Mouse (Mus musculus) T-helper 17 cell (primary cell): ENCODE measurements around the gene Zbtb16.

Source experiments
- in situ Hi-C, 2 experiments: fragments of 300-600 bp; cut with MboI, MseI; formaldehyde crosslinking; loops; 1 replicate in 1 of 2; 2 replicates in 1 of 2; pipeline ENCODE4 v1.15.1; 2025; ENCODE audit warnings: high pct_unique_total_duplicates in 2 of 2

Gene Zbtb16

DNA sequence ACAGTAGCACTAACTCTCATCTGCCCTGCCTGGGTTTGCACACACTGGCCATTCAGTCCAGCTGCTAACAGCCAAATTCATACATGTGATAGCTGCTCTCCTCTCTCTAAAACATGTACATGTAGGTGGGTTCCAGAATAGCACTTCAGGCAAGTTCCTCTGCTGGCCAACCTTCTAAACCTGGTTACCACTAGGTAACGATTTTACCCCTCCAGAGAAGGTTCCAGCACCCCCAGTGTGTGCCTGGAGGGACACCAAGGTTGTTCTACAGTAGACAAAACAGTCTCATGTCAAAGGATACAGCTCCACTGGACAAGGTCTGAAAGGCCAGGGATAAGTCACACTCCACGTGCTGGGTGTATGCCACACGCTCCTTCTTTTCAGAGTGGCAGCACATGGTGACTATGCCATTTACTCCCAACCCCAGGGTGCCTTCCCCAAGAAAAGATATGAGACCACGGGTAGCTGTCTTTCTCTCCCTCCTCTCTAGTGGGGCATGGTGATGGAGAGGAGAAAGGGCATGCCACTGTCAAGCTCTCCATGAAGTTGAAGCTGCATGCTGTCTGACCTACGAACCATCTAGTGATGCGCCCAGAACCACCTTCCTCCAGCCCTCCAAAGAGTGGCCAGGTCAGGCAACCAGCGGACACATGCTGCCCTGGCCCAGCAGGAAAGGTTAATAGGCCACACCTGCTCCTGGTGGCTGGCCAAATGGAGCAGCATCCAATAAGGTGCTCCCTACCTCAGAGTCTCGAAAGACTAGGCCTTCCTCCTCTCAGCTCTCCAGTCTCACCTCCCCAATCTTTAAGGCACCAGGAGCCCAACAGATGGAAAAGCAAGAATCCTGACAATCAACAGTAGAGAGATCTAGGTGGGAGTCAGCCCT lies 104.1 kb downstream of the Zbtb16 start:
- in situ Hi-C loops, result no loop called here

DNA sequence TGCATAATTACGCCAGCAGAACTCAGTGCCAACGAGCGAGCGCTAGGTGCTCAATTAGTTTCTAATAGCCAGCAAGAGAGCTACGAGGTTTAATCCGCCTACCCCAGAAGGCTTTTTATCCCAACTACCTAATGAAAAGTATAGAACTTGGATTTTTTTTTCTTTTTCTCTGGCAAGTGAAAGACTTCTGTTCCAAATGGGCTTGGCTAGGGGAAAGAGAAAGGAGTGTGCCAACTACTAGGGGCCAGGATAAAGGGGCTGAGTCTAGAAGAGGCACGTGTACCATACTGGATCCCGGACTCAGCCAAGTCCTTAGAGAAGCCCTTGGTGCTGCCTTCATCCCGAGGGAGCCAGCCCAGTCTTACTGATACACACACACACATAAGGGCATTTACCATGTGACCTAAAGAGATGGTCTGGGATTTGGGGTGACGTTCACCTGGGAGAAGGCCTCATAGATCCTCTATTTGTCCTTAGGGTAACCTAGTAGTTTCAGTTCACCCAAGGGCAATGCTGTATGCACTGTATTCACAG lies 105.5 kb downstream of the Zbtb16 start:
- in situ Hi-C loops, result no loop called here

DNA sequence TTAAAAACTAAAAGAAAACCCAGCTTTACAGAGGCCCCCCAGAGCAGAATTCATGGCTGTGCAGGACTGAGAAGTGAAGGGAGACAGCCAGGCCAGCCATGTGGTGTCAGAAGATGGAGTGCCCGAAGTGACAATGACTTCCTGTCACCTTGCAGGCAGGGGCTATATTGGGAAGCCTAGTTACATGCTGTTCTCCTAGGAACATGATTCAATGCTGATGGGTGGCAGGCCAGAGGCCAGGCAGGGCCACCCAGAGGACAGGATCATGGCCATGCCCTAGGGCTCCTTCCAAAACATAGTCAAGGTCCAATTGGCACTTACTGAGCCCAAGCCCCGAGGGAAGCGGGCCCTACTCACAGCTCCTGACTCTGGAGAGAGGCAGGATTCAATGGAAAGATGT lies 106.6 kb downstream of the Zbtb16 start:
- in situ Hi-C loops, result no loop called here

DNA sequence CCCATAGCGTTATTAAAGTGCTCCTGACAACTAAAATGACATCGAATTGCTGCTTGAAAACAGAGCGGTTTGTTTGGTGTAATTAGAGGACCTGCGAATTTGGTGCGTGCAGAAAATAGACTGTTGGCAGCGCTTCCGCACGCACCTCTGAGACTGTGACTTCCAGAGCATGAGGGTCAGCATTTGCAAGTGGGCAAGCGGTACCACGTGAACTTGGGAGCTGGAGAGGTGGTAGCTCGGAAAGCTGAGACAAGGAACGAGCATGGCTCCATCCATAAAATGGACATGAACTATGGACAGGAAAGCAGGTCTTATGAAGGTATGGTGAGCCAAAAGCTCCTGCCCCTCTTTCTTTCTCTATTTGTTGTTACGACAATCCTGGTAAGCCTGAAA lies 107.3 kb downstream of the Zbtb16 start:
- in situ Hi-C loops, result no loop called here

DNA sequence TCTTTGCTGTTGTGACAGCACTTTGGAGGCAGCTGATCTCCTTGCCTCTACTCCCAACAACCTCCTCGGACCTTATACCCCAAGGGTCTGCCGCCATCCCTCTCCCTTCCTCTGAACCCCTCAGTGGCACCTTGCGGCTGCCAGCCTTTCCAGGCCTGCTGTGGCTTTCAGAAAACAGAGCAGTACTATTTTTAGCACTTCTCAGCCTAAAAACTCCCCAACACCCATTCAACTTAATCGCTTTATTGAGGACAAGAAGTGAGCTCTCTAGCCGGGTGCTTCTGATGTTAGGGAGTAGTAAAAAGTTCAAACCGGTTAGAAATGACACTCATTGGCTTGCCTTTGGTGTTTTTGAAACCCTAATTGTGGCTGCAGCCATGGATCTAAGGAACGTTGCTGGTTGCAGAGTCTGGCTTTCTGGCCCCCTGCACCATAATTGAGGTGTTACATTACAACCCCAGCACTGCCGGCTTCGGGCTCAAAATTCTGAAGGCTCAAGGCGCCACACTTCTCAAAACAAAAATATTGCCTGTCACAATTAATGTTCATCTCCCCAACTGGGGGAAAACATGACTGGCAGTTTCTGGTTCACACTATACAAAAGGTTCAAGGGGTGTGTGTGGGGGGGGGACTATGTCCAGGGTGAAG lies 107.8 kb downstream of the Zbtb16 start:
- in situ Hi-C loops, result no loop called here

DNA sequence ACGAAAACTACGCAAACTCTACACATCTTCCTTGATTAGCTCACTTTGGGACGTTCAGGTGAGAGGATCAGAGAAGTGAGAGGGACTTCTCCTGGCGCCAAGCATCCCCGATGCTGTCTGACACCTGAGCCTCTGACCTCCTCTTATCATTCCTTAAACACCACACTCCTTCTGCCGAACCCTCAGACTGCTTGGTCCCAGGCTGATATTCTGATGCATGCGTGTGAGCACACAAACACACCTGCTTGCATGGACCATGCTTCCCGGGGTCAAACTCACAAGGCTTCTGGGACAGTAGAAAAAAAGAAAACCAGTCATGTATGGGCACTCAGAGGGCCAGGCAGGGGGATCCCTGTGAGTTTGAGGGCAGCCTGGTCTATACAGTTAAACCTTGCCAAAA lies 109.7 kb downstream of the Zbtb16 start:
- in situ Hi-C loops, result no loop called here

- in situ Hi-C loops, result no loop called here
These were observed 110.1 kb downstream of the Zbtb16 start for GRCm38 (mm10) chr9:48725918-48726317.

DNA sequence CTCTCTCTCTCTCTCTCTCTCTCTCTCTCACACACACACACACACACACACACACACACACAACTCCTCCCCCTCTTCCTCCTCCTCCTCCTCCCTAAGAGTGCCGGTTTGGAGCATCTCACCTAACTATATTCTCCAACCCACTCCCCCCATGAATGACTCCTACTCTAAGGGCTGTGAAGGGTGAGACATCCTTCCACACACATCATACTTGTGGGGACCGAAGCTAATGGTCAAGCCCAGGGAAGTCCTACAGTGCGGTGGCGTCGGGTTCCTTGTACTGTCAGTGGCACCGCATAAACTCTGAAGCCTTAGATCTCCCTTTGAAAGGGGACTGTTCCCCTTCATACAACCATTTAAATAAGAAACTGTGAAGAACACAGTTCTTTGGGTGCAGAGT lies 110.9 kb downstream of the Zbtb16 start:
- in situ Hi-C loops, result no loop called here

- in situ Hi-C loops, result no loop called here
These were observed 111.3 kb downstream of the Zbtb16 start for GRCm38 (mm10) chr9:48724733-48725132.

DNA sequence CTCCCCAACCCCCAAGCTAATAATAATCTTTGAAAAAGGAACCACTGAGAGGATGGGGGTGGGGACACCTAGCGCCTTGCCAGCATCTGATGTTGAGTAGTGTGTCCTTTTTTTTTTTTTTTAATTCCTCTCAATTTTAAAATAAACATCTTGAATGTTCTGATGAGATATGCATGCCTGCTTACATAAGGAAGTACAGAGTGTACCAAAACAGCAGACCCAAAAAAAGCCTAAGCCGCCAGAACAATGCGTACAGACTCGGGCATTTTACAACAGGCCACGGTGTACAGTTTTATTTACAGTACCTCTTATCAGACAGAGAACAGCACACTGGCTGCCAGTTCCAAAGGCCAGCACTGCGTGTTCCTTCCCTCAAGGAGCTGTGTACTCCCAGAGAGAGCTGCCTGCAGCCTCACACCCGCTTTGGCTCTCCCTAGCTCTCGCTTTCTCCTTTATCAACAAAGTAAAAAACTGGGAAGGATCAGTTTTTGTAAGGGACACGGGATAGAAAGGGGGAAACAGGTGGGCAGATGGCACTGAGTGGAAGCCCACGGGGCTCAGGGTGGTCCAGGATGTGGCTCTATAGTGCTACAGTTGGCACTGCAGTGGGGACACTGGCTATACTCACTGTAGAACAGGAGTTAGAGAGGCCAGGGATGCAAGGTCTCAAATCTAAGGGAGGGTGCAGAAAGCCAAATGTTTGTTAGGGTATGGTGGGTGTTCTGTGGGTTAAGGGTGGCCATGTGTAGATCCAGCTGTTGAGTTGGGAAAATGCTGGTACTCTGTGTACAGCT lies 112.3 kb downstream of the Zbtb16 start:
- in situ Hi-C loops, result no loop called here

GRCm38 (mm10) chr9:48723025-48723424 lies 113.0 kb downstream of the Zbtb16 start:
- in situ Hi-C loops, result no loop called here

- in situ Hi-C loops, result no loop called here
These were observed 113.6 kb downstream of the Zbtb16 start for GRCm38 (mm10) chr9:48722261-48722920.

DNA sequence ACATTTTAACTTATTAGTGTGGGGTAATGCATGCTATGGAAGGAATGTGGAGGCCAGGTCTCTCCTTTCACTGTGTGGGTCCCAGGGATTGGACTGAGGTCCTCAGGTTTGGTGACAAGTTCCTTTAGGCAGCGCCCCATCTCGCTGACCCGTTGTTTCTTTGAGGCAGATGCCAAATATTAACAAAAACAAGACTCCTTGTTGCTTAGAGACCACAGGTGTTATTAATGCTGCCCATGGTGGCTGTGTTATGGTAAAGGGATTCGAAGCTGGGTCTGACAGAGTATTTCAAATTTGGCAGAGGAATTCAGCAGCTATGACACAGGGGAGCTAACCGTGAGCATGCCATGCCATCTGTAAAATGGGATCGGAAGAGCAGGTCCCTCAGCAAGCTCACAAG lies 114.4 kb downstream of the Zbtb16 start:
- in situ Hi-C loops, result no loop called here

DNA sequence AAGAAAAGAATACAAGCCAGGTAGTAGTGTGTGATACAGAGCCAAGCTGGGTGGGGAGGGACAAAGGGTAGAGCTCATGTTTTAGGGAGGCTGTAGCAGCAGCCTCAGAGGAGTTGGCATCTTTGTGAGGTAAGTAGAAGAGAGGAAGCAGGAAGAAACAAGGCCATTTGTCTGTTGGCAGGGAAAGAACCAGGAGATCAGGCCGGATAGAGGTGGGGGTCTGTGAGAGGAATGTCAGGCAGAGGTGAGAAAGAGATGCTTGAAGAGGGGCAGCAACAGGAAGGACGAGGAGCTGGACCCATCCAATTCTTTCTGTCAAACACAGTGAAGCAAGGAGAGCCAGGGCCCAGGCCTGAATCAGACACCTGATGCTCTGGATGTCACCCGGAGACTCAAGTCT lies 114.8 kb downstream of the Zbtb16 start:
- in situ Hi-C loops, result no loop called here

GRCm38 (mm10) chr9:48720251-48720963 lies 115.6 kb downstream of the Zbtb16 start:
- in situ Hi-C loops, result no loop called here

DNA sequence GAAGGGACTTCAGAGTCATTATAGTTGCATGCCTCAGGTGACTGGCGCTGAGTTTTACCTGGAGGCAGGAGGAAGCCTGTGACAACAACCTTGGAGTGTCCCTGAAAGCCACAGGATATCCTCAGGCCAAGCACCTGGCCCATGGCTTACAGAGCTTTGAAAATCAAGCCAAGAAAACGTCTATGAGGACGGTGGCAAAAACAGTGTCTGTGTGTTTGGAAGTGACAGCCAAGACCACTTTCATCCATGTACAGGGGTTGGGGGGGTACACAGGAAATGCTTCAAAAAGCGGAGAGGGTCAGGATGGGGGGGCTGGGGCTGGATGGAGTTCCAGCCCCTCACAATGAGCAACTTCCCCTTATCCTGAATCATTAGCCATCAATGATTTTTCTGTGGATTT lies 116.4 kb downstream of the Zbtb16 start:
- in situ Hi-C loops, result loop anchor here in 1 of 2 experiments (10.0 kb wide), 1 partner anchor 1775 kb away; the partner anchor contains the start of gene Plet1

DNA sequence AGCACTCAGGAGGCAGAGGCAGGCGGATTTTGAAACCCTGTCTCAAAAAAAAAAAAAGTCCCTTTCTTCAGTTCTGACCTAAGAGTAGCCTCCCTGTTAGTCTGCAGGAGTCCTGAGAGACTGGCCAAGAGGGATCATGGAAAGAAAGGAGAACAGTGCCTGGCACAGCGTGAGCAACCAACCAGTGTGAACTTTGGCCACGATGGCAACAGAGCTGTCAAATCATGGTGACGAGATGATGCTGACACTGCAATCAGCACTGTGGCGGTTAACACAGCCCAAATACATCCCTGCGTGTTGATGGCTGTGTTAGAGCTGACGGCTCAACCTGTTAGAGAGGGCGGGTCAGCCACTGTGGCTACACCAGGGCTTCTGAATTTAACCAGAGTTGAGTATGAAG lies 119.5 kb downstream of the Zbtb16 start:
- in situ Hi-C loops, result loop anchor here in 1 of 2 experiments (10.0 kb wide), 1 partner anchor 1778 kb away; the partner anchor contains the start of gene Plet1

DNA sequence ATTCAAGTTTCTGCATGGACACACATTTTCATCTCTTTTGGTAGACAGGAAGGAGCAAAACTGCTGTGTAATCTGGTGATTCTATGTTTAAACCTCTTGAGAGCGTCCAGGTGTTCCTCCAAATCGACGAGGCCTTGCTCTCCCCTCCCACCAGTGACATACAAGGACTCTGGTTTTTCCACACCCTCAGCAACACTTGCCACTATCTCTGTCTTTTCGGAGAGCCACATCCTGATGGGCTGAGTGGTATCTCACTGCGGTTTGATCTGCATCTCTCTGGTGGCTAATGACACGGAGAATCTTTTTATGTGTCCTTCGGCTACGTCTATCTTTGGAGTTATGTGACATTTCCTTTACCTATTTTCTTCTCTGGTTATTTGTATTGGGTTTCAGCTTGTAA lies 121.0 kb downstream of the Zbtb16 start:
- in situ Hi-C loops, result loop anchor here in 1 of 2 experiments (10.0 kb wide), 1 partner anchor 1780 kb away; the partner anchor contains the start of gene Plet1

DNA sequence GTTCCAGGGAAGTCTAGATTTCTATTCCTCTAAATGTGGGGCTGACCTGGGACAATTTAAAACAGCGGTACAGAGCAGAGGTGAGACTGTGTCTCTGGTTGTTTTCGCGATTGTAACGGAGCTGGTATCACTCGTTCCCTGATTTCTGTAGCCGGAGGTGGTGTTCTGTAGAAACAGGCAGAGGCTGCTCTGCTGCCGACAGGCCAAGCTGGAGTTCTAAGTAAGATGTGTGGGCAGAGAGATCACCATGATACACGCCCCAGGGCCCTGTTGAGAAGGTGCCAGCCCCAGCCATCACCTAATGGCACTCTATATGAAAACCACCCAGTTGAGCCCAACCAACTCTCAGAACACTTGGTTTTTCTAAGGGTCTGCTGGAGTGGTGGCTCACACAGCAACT lies 122.2 kb downstream of the Zbtb16 start:
- in situ Hi-C loops, result loop anchor here in 1 of 2 experiments (10.0 kb wide), 1 partner anchor 1781 kb away; the partner anchor contains the start of gene Plet1
